Mouse (Mus musculus): ENCODE results near the gene Zfp334. TPM values are rescaled to one million over a fixed set of nuclear protein-coding genes. Genes with fewer than 3 reads are reported as not detected.

Gene Zfp334
- polyA plus RNA-seq, 1 experiment, result 0.35 TPM

- Histone ChIP-seq H3K27ac (ENCODE audit: insufficient read depth, low read depth, low read length) (0 out of 2 replicates have a peak overlapping the region, but pooled peaks have one; percentile 38), H3K36me3 (ENCODE audit: control insufficient read depth, insufficient read depth, low read length) (no peaks in the 10 kb centered on the region), H3K4me3 (ENCODE audit: low read depth, low read length) (peak overlapping the region; percentile 33), H3K27me3 (ENCODE audit: control insufficient read depth, insufficient read depth, low read length) (no peaks in the 10 kb centered on the region), H3K4me1 (ENCODE audit: control insufficient read depth, insufficient read depth, insufficient read length, low read length) (peaks cover 25% of the 10 kb centered on the region)
- WGBS, result 37% methylated on average over 14 of the region's 14 CpGs
- TF ChIP-seq CTCF (IDR thresholded peaks at IDR 0.05; ENCODE audit: extremely low read depth, insufficient read length, insufficient replicate concordance, low read depth, low read length) (no peak), POLR2A (IDR thresholded peaks at IDR 0.05; ENCODE audit: low read depth, low read length) (no peak)
Measured at GRCm38 (mm10) chr2:165332610-165333210, 55.3 kb downstream of the Zfp334 start.

- 6% methylated on average over 3 of the region's 3 CpGs for WGBS
Measured at GRCm38 (mm10) chr2:165329703-165330102, 58.4 kb downstream of the Zfp334 start.

GRCm38 (mm10) chr2:165328746-165329145 lies 59.3 kb downstream of the Zfp334 start:
- H3K36me3 ChIP-seq (ENCODE audit: control insufficient read depth, insufficient read depth, low read length), result no peaks in the 10 kb centered on the region
- no peaks in the 10 kb centered on the region for H3K27me3 ChIP-seq (ENCODE audit: control insufficient read depth, insufficient read depth, low read length)
- 71% methylated on average over 5 of the region's 5 CpGs for WGBS
- peak overlapping the region; percentile 63; the same call in 1 of the 2 replicates for H3K27ac ChIP-seq (ENCODE audit: insufficient read depth, low read depth, low read length)
- no peak overlapping the region for H3K4me3 ChIP-seq (ENCODE audit: low read depth, low read length)
- peaks cover 30% of the 10 kb centered on the region for H3K4me1 ChIP-seq (ENCODE audit: control insufficient read depth, insufficient read depth, insufficient read length, low read length)
- TF ChIP-seq CTCF (IDR thresholded peaks at IDR 0.05; ENCODE audit: extremely low read depth, insufficient read length, insufficient replicate concordance, low read depth, low read length), result no peak
- TF ChIP-seq POLR2A (IDR thresholded peaks at IDR 0.05; ENCODE audit: low read depth, low read length), result no peak

More at GRCm38 (mm10) chr2:165329703-165330102, 58.4 kb downstream of the Zfp334 start:
- H3K4me3 ChIP-seq (ENCODE audit: low read depth, low read length), result no peak overlapping the region
- peaks cover 27% of the 10 kb centered on the region for H3K4me1 ChIP-seq (ENCODE audit: control insufficient read depth, insufficient read depth, insufficient read length, low read length)
- H3K36me3 ChIP-seq (ENCODE audit: control insufficient read depth, insufficient read depth, low read length), result no peaks in the 10 kb centered on the region
- TF ChIP-seq CTCF (IDR thresholded peaks at IDR 0.05; ENCODE audit: extremely low read depth, insufficient read length, insufficient replicate concordance, low read depth, low read length) (no peak), POLR2A (IDR thresholded peaks at IDR 0.05; ENCODE audit: low read depth, low read length) (no peak)
- H3K27ac ChIP-seq (ENCODE audit: insufficient read depth, low read depth, low read length), result peak overlapping the region; percentile 63
- no peaks in the 10 kb centered on the region for H3K27me3 ChIP-seq (ENCODE audit: control insufficient read depth, insufficient read depth, low read length)

- no peak overlapping the region for H3K27ac ChIP-seq (ENCODE audit: insufficient read depth, low read depth, low read length)
- H3K36me3 ChIP-seq (ENCODE audit: control insufficient read depth, insufficient read depth, low read length), result no peaks in the 10 kb centered on the region
- 35% methylated on average over 7 of the region's 7 CpGs for WGBS
- H3K4me1 ChIP-seq (ENCODE audit: control insufficient read depth, insufficient read depth, insufficient read length, low read length), result peaks cover 33% of the 10 kb centered on the region
- H3K27me3 ChIP-seq (ENCODE audit: control insufficient read depth, insufficient read depth, low read length), result no peaks in the 10 kb centered on the region
- no peak overlapping the region for H3K4me3 ChIP-seq (ENCODE audit: low read depth, low read length)
- no peak for TF ChIP-seq POLR2A (IDR thresholded peaks at IDR 0.05; ENCODE audit: low read depth, low read length)
- TF ChIP-seq CTCF (IDR thresholded peaks at IDR 0.05; ENCODE audit: extremely low read depth, insufficient read length, insufficient replicate concordance, low read depth, low read length), result no peak
Measured at GRCm38 (mm10) chr2:165327386-165327785, 60.7 kb downstream of the Zfp334 start.

GRCm38 (mm10) chr2:165326304-165327190 lies 61.5 kb downstream of the Zfp334 start, which contains the start of gene Elmo2:
TSS of gene Elmo2 (minus strand) at chr2:165326479.
- H3K4me3 ChIP-seq (ENCODE audit: low read depth, low read length), result peak within 1 kb of the TSS; percentile 93
- WGBS, result under 1% methylated on average over 55 of the region's 55 CpGs
- H3K27ac ChIP-seq (ENCODE audit: insufficient read depth, low read depth, low read length), result peak within 1 kb of the TSS; percentile 65
- peaks cover 37% of the 10 kb centered on the region for H3K4me1 ChIP-seq (ENCODE audit: control insufficient read depth, insufficient read depth, insufficient read length, low read length)
- H3K27me3 ChIP-seq (ENCODE audit: control insufficient read depth, insufficient read depth, low read length), result no peaks in the 10 kb centered on the region
- TF ChIP-seq CTCF (IDR thresholded peaks at IDR 0.05; ENCODE audit: extremely low read depth, insufficient read length, insufficient replicate concordance, low read depth, low read length), result no peak
- TF ChIP-seq POLR2A (IDR thresholded peaks at IDR 0.05; ENCODE audit: low read depth, low read length), result peak; percentile 78
- no peaks in the 10 kb centered on the region for H3K36me3 ChIP-seq (ENCODE audit: control insufficient read depth, insufficient read depth, low read length)

- no peaks in the 10 kb centered on the region for H3K36me3 ChIP-seq (ENCODE audit: control insufficient read depth, insufficient read depth, low read length)
- H3K27ac ChIP-seq (ENCODE audit: insufficient read depth, low read depth, low read length), result peak overlapping the region; percentile 37
- no peaks in the 10 kb centered on the region for H3K27me3 ChIP-seq (ENCODE audit: control insufficient read depth, insufficient read depth, low read length)
- 1% methylated on average over 30 of the region's 30 CpGs for WGBS
- peaks cover 43% of the 10 kb centered on the region for H3K4me1 ChIP-seq (ENCODE audit: control insufficient read depth, insufficient read depth, insufficient read length, low read length)
- peak overlapping the region; percentile 93 for H3K4me3 ChIP-seq (ENCODE audit: low read depth, low read length)
- no peak for TF ChIP-seq POLR2A (IDR thresholded peaks at IDR 0.05; ENCODE audit: low read depth, low read length)
- no peak for TF ChIP-seq CTCF (IDR thresholded peaks at IDR 0.05; ENCODE audit: extremely low read depth, insufficient read length, insufficient replicate concordance, low read depth, low read length)
Measured at GRCm38 (mm10) chr2:165325521-165326303, 62.3 kb downstream of the Zfp334 start.

Other genes starting within 250 kb of the Zfp334 start
- 0.08 and 0.42 TPM in 2 replicates for gene Cdh22, start 153.4 kb downstream of the Zfp334 start, polyA plus RNA-seq (2012; rRNA removed)
- gene Slc35c2, start 100.4 kb downstream of the Zfp334 start, polyA plus RNA-seq (2012; rRNA removed), result 103 and 171 TPM in 2 replicates
- gene Elmo2, start 61.8 kb downstream of the Zfp334 start, polyA plus RNA-seq (2012; rRNA removed), result 34.3 and 66.1 TPM in 2 replicates
- not detected in 2 replicates for gene Zfp663, start 19.5 kb downstream of the Zfp334 start, polyA plus RNA-seq (2012; rRNA removed)
- gene Ocstamp, start 12.1 kb upstream of the Zfp334 start, polyA plus RNA-seq (2012; rRNA removed), result 1.6 and 2.2 TPM in 2 replicates
- gene Slc13a3, start 85.0 kb upstream of the Zfp334 start, polyA plus RNA-seq (2012; rRNA removed), result 0.03 and 0.30 TPM in 2 replicates
- 10.1 and 11.5 TPM in 2 replicates for gene Trp53rka, start 105.1 kb upstream of the Zfp334 start, polyA plus RNA-seq (2012; rRNA removed)
- 3.9 and 6.1 TPM in 2 replicates for gene Slc2a10, start 115.5 kb upstream of the Zfp334 start, polyA plus RNA-seq (2012; rRNA removed)
- 0.93 and 12.1 TPM in 2 replicates for gene Eya2, start 206.8 kb upstream of the Zfp334 start, polyA plus RNA-seq (2012; rRNA removed)

Measured in small intestine, adult 2 months (tissue).